ENCODE assay signal across 28 mouse cellular contexts in genomic region chr12:102090535-102090934, GRCm38 (mm10). TPM values are rescaled to one million over a fixed set of nuclear protein-coding genes. Genes with fewer than 3 reads are reported as not detected.
DNase-seq lines count a peak whose midpoint lies in the region; ATAC-seq and TF ChIP-seq lines count a peak whose summit lies in the region.
"Had no signal": no experiment of that assay in that cellular context is flagged by ENCODE, and none has a peak within 500 bp of the region (broad histone marks: within the 10 kb centered on the region; RNA-seq: fewer than 3 reads in every experiment).

No protein-coding gene starts in this region.

- no peak for DNase-seq in heart, postnatal 4 days
- peak in 2 of 3 experiments; percentile 4 to 11 for DNase-seq in liver, embryonic 14.5 days (ENCODE audit: low read depth in 3 of 3, low spot score in 3 of 3)
- no peak for DNase-seq in liver
- DNase-seq in liver, postnatal 0 days = no peak
- no peak for DNase-seq in hindbrain, embryonic 10.5 days (ENCODE audit: low spot score)
- DNase-seq: adrenal gland, postnatal 10 days; cerebellum, adult 11 months; cerebellum, adult 2 months; cerebellum, adult 9-11 months; cerebellum, postnatal 25 days; forebrain, postnatal 0 days; gastrocnemius, adult 2 months; gastrocnemius, postnatal 14 days; heart, adult 11 months had no signal

- TF ChIP-seq EP300 in liver, embryonic 14.5 days (IDR thresholded peaks at IDR 0.05; ENCODE audit: low read depth) = no peak
- TF ChIP-seq EP300 in liver, postnatal 0 days (IDR thresholded peaks at IDR 0.05; ENCODE audit: low read depth) = no peak

- no peak overlapping the region for H3K9ac ChIP-seq in heart, embryonic 12.5 days
- no peak overlapping the region for H3K9ac ChIP-seq in liver, embryonic 14.5 days (replicated peaks)
- no peak overlapping the region for H3K9ac ChIP-seq in neural tube, embryonic 13.5 days
- no peak overlapping the region for H3K9ac ChIP-seq in neural tube, embryonic 15.5 days (replicated peaks)
- no peak overlapping the region for H3K9ac ChIP-seq in liver, postnatal 0 days (replicated peaks)
- H3K9ac ChIP-seq: embryonic facial prominence, embryonic 12.5 days; embryonic facial prominence, embryonic 15.5 days; forebrain, postnatal 0 days; heart, embryonic 13.5 days; hindbrain, embryonic 14.5 days had no signal

- WGBS in heart, embryonic 12.5 days = 58% methylated on average over 1 of the region's 1 CpGs
- whole genome bisulfite sequencing in liver, embryonic 14.5 days (ENCODE audit: insufficient replicate concordance) = 69% methylated on average over 1 of the region's 1 CpGs
- WGBS in neural tube, embryonic 13.5 days = 97% methylated on average over 1 of the region's 1 CpGs
- WGBS in neural tube, embryonic 15.5 days = 97% methylated on average over 1 of the region's 1 CpGs
- WGBS in liver, postnatal 0 days (ENCODE audit: insufficient replicate concordance) = 59% methylated on average over 1 of the region's 1 CpGs
- 94% methylated on average over 1 of the region's 1 CpGs for WGBS in hindbrain, embryonic 10.5 days

- H3K4me3 ChIP-seq in heart, embryonic 12.5 days = no peak overlapping the region
- no peak overlapping the region for H3K4me3 ChIP-seq in liver, embryonic 14.5 days (ENCODE audit: insufficient read depth in 1 of 2, low read depth in 2 of 2, low read length in 2 of 2)
- H3K4me3 ChIP-seq in neural tube, embryonic 13.5 days = no peak overlapping the region
- H3K4me3 ChIP-seq in neural tube, embryonic 15.5 days (replicated peaks) = no peak overlapping the region
- H3K4me3 ChIP-seq in liver, postnatal 0 days (ENCODE audit: low read depth, low read length) = no peak overlapping the region
- H3K4me3 ChIP-seq in hindbrain, embryonic 10.5 days = no peak overlapping the region
- H3K4me3 ChIP-seq: embryonic facial prominence, embryonic 12.5 days; embryonic facial prominence, embryonic 15.5 days; gastrocnemius, adult 2 months; heart, embryonic 13.5 days had no signal

- H3K4me2 ChIP-seq in heart, embryonic 12.5 days = no peak overlapping the region
- no peak overlapping the region for H3K4me2 ChIP-seq in liver, embryonic 14.5 days (ENCODE audit: low read depth)
- no peak overlapping the region for H3K4me2 ChIP-seq in neural tube, embryonic 13.5 days
- H3K4me2 ChIP-seq in neural tube, embryonic 15.5 days = no peak overlapping the region
- H3K4me2 ChIP-seq in liver, postnatal 0 days (ENCODE audit: low read depth, low read length) = no peak overlapping the region
- H3K4me2 ChIP-seq: embryonic facial prominence, embryonic 12.5 days; embryonic facial prominence, embryonic 15.5 days; heart, embryonic 13.5 days; hindbrain, embryonic 14.5 days had no signal

- H3K27ac ChIP-seq in heart, embryonic 12.5 days (ENCODE audit: poor library complexity, severe bottlenecking) = no peak overlapping the region
- H3K27ac ChIP-seq in liver, embryonic 14.5 days = no peak overlapping the region
- peak overlapping the region; percentile 18; the same call in 1 of the 2 replicates for H3K27ac ChIP-seq in neural tube, embryonic 13.5 days (replicated peaks)
- H3K27ac ChIP-seq in neural tube, embryonic 15.5 days (replicated peaks) = no peak overlapping the region
- no peak overlapping the region for H3K27ac ChIP-seq in liver, postnatal 0 days (ENCODE audit: low read depth)
- H3K27ac ChIP-seq in hindbrain, embryonic 10.5 days = no peak overlapping the region
- H3K27ac ChIP-seq: embryonic facial prominence, embryonic 12.5 days; embryonic facial prominence, embryonic 15.5 days; gastrocnemius, adult 2 months; heart, embryonic 13.5 days; hindbrain, embryonic 14.5 days; hindbrain, postnatal 0 days had no signal

- ATAC-seq in heart, embryonic 12.5 days (ENCODE audit: insufficient number of reproducible peaks, low FRiP score) = peak; percentile 63; the same call in 1 of the 2 replicates
- no peak for ATAC-seq in liver, embryonic 14.5 days (ENCODE audit: insufficient read depth)
- ATAC-seq in neural tube, embryonic 13.5 days (ENCODE audit: low read depth) = no peak
- ATAC-seq in neural tube, embryonic 15.5 days (ENCODE audit: low FRiP score) = no peak
- ATAC-seq in liver, postnatal 0 days = peak; percentile 75
- ATAC-seq: activated CD4-positive, CD25-positive, alpha-beta regulatory T cell, adult 4 months; CD4-positive, CD25-positive, alpha-beta regulatory T cell, adult 4 months; forebrain, embryonic 14.5 days; forebrain, postnatal 0 days; hindbrain, postnatal 0 days; inflammation-experienced regulatory T-cells, adult 6 months had no signal

- no peaks in the 10 kb centered on the region for H3K9me3 ChIP-seq in heart, embryonic 12.5 days (replicated peaks)
- H3K9me3 ChIP-seq in liver, embryonic 14.5 days (ENCODE audit: control insufficient read depth, low read length) = no peaks in the 10 kb centered on the region
- no peaks in the 10 kb centered on the region for H3K9me3 ChIP-seq in neural tube, embryonic 13.5 days
- H3K9me3 ChIP-seq in neural tube, embryonic 15.5 days (replicated peaks) = no peaks in the 10 kb centered on the region
- no peaks in the 10 kb centered on the region for H3K9me3 ChIP-seq in liver, postnatal 0 days (ENCODE audit: low read length)
- H3K9me3 ChIP-seq in hindbrain, embryonic 10.5 days = no peaks in the 10 kb centered on the region
- H3K9me3 ChIP-seq: embryonic facial prominence, embryonic 12.5 days; embryonic facial prominence, embryonic 15.5 days; heart, embryonic 13.5 days had no signal

- H3K27me3 ChIP-seq in heart, embryonic 12.5 days (replicated peaks) = no peaks in the 10 kb centered on the region
- no peaks in the 10 kb centered on the region for H3K27me3 ChIP-seq in liver, embryonic 14.5 days (ENCODE audit: control insufficient read depth, insufficient read depth, low read length)
- H3K27me3 ChIP-seq in neural tube, embryonic 13.5 days = no peaks in the 10 kb centered on the region
- H3K27me3 ChIP-seq in neural tube, embryonic 15.5 days (replicated peaks) = no peaks in the 10 kb centered on the region
- no peaks in the 10 kb centered on the region for H3K27me3 ChIP-seq in liver, postnatal 0 days (ENCODE audit: insufficient read depth, low read length)
- H3K27me3 ChIP-seq in hindbrain, embryonic 10.5 days (ENCODE audit: insufficient read depth, poor library complexity, severe bottlenecking) = no peaks in the 10 kb centered on the region
- H3K27me3 ChIP-seq: embryonic facial prominence, embryonic 12.5 days; embryonic facial prominence, embryonic 15.5 days; heart, embryonic 13.5 days had no signal

- H3K4me1 ChIP-seq in heart, embryonic 12.5 days (replicated peaks) = peaks cover 25% of the 10 kb centered on the region
- peaks cover 0 to 15% of the 10 kb centered on the region in 2 experiments; a peak in 2 of 4 replicates for H3K4me1 ChIP-seq in liver, embryonic 14.5 days (replicated peaks; ENCODE audit: control insufficient read depth in 2 of 2, insufficient read depth in 2 of 2, low read length in 1 of 2)
- no peaks in the 10 kb centered on the region for H3K4me1 ChIP-seq in neural tube, embryonic 13.5 days (replicated peaks)
- H3K4me1 ChIP-seq in neural tube, embryonic 15.5 days = peaks cover 2% of the 10 kb centered on the region; the same call in 1 of the 2 replicates
- 0 out of 2 replicates have a peak, but pooled peaks cover 10% of the 10 kb centered on the region for H3K4me1 ChIP-seq in liver, postnatal 0 days (ENCODE audit: insufficient read depth)
- H3K4me1 ChIP-seq in hindbrain, embryonic 10.5 days (replicated peaks) = no peaks in the 10 kb centered on the region
- H3K4me1 ChIP-seq: embryonic facial prominence, embryonic 12.5 days; embryonic facial prominence, embryonic 15.5 days had no signal

- no peaks in the 10 kb centered on the region for H3K36me3 ChIP-seq in heart, embryonic 12.5 days
- H3K36me3 ChIP-seq in liver, embryonic 14.5 days (replicated peaks; ENCODE audit: control insufficient read depth, insufficient read depth, low read depth) = no peaks in the 10 kb centered on the region
- H3K36me3 ChIP-seq in neural tube, embryonic 13.5 days = no peaks in the 10 kb centered on the region
- no peaks in the 10 kb centered on the region for H3K36me3 ChIP-seq in neural tube, embryonic 15.5 days
- H3K36me3 ChIP-seq in liver, postnatal 0 days (replicated peaks; ENCODE audit: insufficient read depth, low read length) = no peaks in the 10 kb centered on the region
- H3K36me3 ChIP-seq in hindbrain, embryonic 10.5 days = no peaks in the 10 kb centered on the region
- H3K36me3 ChIP-seq: embryonic facial prominence, embryonic 12.5 days; embryonic facial prominence, embryonic 15.5 days; heart, embryonic 13.5 days had no signal

- no peak for TF ChIP-seq CTCF in liver, embryonic 14.5 days (IDR thresholded peaks at IDR 0.05; ENCODE audit: low read depth)
- no peak for TF ChIP-seq CTCF in liver, postnatal 0 days (IDR thresholded peaks at IDR 0.05; ENCODE audit: low read depth)

RNA-seq across cellular contexts. Expression of gene Slc24a4, which starts 38.0 kb away (rescaled TPM):
- 4.0 and 4.4 TPM in 2 replicates for polyA plus RNA-seq in heart, embryonic 12.5 days (2016; fragmentation: Nextera tagmentation; extraction: Ambion mirVana)
- 1 to 10 TPM; 2.5 to 2.9 TPM for total RNA-seq in heart, postnatal 4 days (2021)
- polyA plus RNA-seq in liver, embryonic 14.5 days (2012; rRNA removed) = 0.08 and 0.10 TPM in 2 replicates
- 0.08 and 0.13 TPM in 2 replicates for polyA plus RNA-seq in liver, embryonic 14.5 days (2014; fragmentation: Nextera tagmentation; extraction: Ambion mirVana)
- 0.85 and 0.89 TPM in 2 replicates for polyA plus RNA-seq in neural tube, embryonic 13.5 days (2015; fragmentation: Nextera tagmentation; extraction: Ambion mirVana)
- 2.7 and 2.8 TPM in 2 replicates for polyA plus RNA-seq in neural tube, embryonic 15.5 days (2015; fragmentation: Nextera tagmentation; extraction: Ambion mirVana)
- 0.05 and 0.08 TPM in 2 replicates for polyA plus RNA-seq in liver, postnatal 0 days (2015; fragmentation: Nextera tagmentation; extraction: Ambion mirVana)
- polyA plus RNA-seq in hindbrain, embryonic 10.5 days (2016; fragmentation: Nextera tagmentation; extraction: Ambion mirVana) = 0.14 and 0.65 TPM in 2 replicates
- total RNA-seq: common myeloid progenitor, adult 5-6 weeks; gastrocnemius, adult 2 months had no signal
- polyA plus RNA-seq: activated CD4-positive, CD25-positive, alpha-beta regulatory T cell, adult 4 months; C2C12; CD4-positive, CD25-positive, alpha-beta regulatory T cell, adult 4 months; inflammation-experienced regulatory T-cells, adult 6 months had no signal

Comparison
In these comparisons a context has a peak if more than half of its experiments do, and no peak if none do; other contexts are left out.
1. ATAC-seq: peak in heart, embryonic 12.5 days (single experiment) and liver, postnatal 0 days (single experiment); none in liver, embryonic 14.5 days (single experiment), neural tube, embryonic 13.5 days (single experiment) and neural tube, embryonic 15.5 days (single experiment).
2. DNase-seq: peak in liver, embryonic 14.5 days (2 of 3); none in heart, postnatal 4 days (single experiment), liver (single experiment), liver, postnatal 0 days (single experiment) and hindbrain, embryonic 10.5 days (single experiment).